Mouse (Mus musculus) cortical plate, adult 2 months (tissue): Measurements from ENCODE around the gene Ndufc1.

Experiments used
- CTCF ChIP-seq: fragments of 200-500 bp; IDR thresholded peaks from 2 replicates; pipeline ENCODE4 v1.5.1; 2011; ENCODE audit warnings: mild to moderate bottlenecking, control low read depth, low read length; ENCODE audit not compliant: insufficient read depth; ENCODE audit errors: extremely low read depth
- POLR2A ChIP-seq: fragments of 200-500 bp; IDR thresholded peaks from 2 replicates; pipeline ENCODE4 v1.6.1; 2011; ENCODE audit warnings: mild to moderate bottlenecking, low read length, control low read depth; ENCODE audit not compliant: insufficient read depth; ENCODE audit errors: extremely low read depth

DNA sequence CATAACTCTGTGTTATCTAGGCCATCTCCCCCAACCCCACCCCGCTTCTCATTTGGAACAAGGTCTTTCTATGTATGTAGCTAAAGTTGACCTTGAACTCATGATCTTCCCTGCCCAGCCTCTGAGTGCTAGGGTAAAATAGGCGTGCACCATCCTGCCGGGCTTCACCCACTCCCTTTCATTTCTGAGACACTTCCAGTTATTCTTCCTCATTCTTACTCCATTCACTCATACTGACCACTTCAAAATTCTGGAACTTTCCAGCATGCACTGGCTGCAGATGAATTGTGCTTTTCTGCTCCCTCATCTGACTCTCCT lies 21.7 kb downstream of the Ndufc1 start:
- no peak for TF ChIP-seq POLR2A
- no peak for TF ChIP-seq CTCF
